ENCODE assay signal across 19 mouse cellular contexts in the genomic region with DNA sequence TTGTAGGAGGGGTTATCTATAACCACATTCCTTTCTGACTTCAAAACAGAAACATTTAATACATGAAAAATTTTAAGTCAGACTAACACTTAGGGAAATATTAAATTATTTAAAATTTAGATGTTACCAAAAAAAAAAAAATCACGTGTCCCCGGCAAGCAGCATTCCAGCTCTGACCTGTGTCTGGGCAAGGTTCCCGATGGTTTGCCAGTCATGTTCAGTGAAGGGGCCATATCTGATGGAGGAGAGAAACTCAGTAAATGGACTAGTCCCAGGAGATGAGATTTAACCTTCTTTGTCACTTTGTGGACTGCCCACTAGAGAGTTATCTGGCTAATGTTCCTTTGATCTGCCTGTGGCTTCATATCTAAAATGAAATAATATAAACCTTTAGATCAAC. TPM values are rescaled to one million over a fixed set of nuclear protein-coding genes. Genes with fewer than 3 reads are reported as not detected.
A peak's percentile ranks its signal among the peaks of the same experiment; 100 is the strongest.
DNase-seq lines count a peak whose midpoint lies in the region; ATAC-seq and TF ChIP-seq lines count a peak whose summit lies in the region.
"Had no signal": no experiment of that assay in that cellular context is flagged by ENCODE, and none has a peak within 500 bp of the region (broad histone marks: within the 10 kb centered on the region; RNA-seq: fewer than 3 reads in every experiment).

No protein-coding gene starts in this region.

- no peaks in the 10 kb centered on the region for H3K27me3 ChIP-seq in cerebellum, adult 2 months (ENCODE audit: control insufficient read depth, insufficient read depth, low read length)
- no peaks in the 10 kb centered on the region for H3K27me3 ChIP-seq in forebrain, embryonic 16.5 days (replicated peaks; ENCODE audit: control insufficient read depth, insufficient read depth, low read length)
- H3K27me3 ChIP-seq in midbrain, postnatal 0 days (ENCODE audit: insufficient read depth, low read length): no peaks in the 10 kb centered on the region
- H3K27me3 ChIP-seq: CH12.LX; embryonic facial prominence, embryonic 12.5 days; heart, embryonic 15.5 days; hindbrain, embryonic 13.5 days had no signal

- no peaks in the 10 kb centered on the region for H3K9me3 ChIP-seq in forebrain, embryonic 16.5 days (ENCODE audit: control insufficient read depth, low read length)
- no peaks in the 10 kb centered on the region for H3K9me3 ChIP-seq in midbrain, postnatal 0 days (ENCODE audit: low read length)
- H3K9me3 ChIP-seq: embryonic facial prominence, embryonic 12.5 days; heart, embryonic 15.5 days; hindbrain, embryonic 13.5 days had no signal

- H3K4me2 ChIP-seq in forebrain, embryonic 16.5 days (ENCODE audit: low read length): no peak overlapping the region
- no peak overlapping the region for H3K4me2 ChIP-seq in midbrain, postnatal 0 days (ENCODE audit: low read depth, low read length, poor library complexity, severe bottlenecking)
- H3K4me2 ChIP-seq: embryonic facial prominence, embryonic 12.5 days; heart, embryonic 11.5 days; heart, embryonic 15.5 days; hindbrain, embryonic 13.5 days had no signal

- 16% methylated on average over 3 of the region's 3 CpGs for WGBS in cerebellum, adult 2 months
- WGBS in forebrain, embryonic 16.5 days: 85% methylated on average over 3 of the region's 3 CpGs
- 86% methylated on average over 3 of the region's 3 CpGs for WGBS in midbrain, postnatal 0 days

- no peak overlapping the region for H3K4me3 ChIP-seq in cerebellum, adult 2 months (replicated peaks; ENCODE audit: insufficient read depth, low read depth, low read length)
- H3K4me3 ChIP-seq in forebrain, embryonic 16.5 days (replicated peaks; ENCODE audit: low read length): no peak overlapping the region
- H3K4me3 ChIP-seq in midbrain, postnatal 0 days (ENCODE audit: low read depth, low read length): no peak overlapping the region
- H3K4me3 ChIP-seq: embryonic facial prominence, embryonic 12.5 days; heart, adult 2 months; heart, embryonic 15.5 days; hindbrain, embryonic 13.5 days had no signal

- H3K36me3 ChIP-seq in forebrain, embryonic 16.5 days (ENCODE audit: control insufficient read depth, insufficient read depth): no peaks in the 10 kb centered on the region
- H3K36me3 ChIP-seq in midbrain, postnatal 0 days (ENCODE audit: insufficient read depth, low read length): no peaks in the 10 kb centered on the region
- H3K36me3 ChIP-seq: embryonic facial prominence, embryonic 12.5 days; hindbrain, embryonic 13.5 days had no signal

- TF ChIP-seq POLR2A in cerebellum, adult 2 months (IDR thresholded peaks at IDR 0.05; ENCODE audit: borderline replicate concordance, insufficient read depth, low read length): no peak

- H3K4me1 ChIP-seq in cerebellum, adult 2 months (ENCODE audit: control insufficient read depth, insufficient read depth, low read length): peaks cover 3% of the 10 kb centered on the region; the same call in 1 of the 2 replicates
- no peaks in the 10 kb centered on the region; the same call in 1 of the 2 replicates for H3K4me1 ChIP-seq in forebrain, embryonic 16.5 days (replicated peaks; ENCODE audit: control insufficient read depth, insufficient read depth, low read length)
- 0 out of 2 replicates have a peak, but pooled peaks cover under 1% of the 10 kb centered on the region for H3K4me1 ChIP-seq in midbrain, postnatal 0 days (ENCODE audit: insufficient read depth, low read length)
- H3K4me1 ChIP-seq: embryonic facial prominence, embryonic 12.5 days; heart, embryonic 15.5 days; hindbrain, embryonic 13.5 days had no signal

- no peak overlapping the region for H3K27ac ChIP-seq in cerebellum, adult 2 months (ENCODE audit: insufficient read depth, low read length)
- H3K27ac ChIP-seq in forebrain, embryonic 16.5 days (ENCODE audit: low read length): no peak overlapping the region
- no peak overlapping the region for H3K27ac ChIP-seq in midbrain, postnatal 0 days (ENCODE audit: low read depth, low read length)
- H3K27ac ChIP-seq: embryonic facial prominence, embryonic 12.5 days; heart, adult 2 months; heart, embryonic 15.5 days; hindbrain, embryonic 13.5 days; hindbrain, postnatal 0 days had no signal

- ATAC-seq in forebrain, embryonic 16.5 days: no peak
- no peak for ATAC-seq in midbrain, postnatal 0 days (ENCODE audit: low FRiP score)
- ATAC-seq: hindbrain, postnatal 0 days had no signal

- DNase-seq in cerebellum, adult 18-20 months: peak; percentile 26 to 39
- no peak for DNase-seq in cerebellum, adult 8-10 months
- peak; percentile 23 to 57 for DNase-seq in cerebellum, adult 2 months
- peak; percentile 71 to 72 for DNase-seq in cerebellum, postnatal 14 days
- DNase-seq in midbrain, postnatal 0 days (ENCODE audit: low spot score): no peak
- DNase-seq: adrenal gland, adult 2 months; adrenal gland, postnatal 36 days; forebrain, postnatal 0 days; gastrocnemius, postnatal 14 days; heart, adult 2 months; heart, postnatal 14 days; kidney, adult 11 months had no signal

- H3K9ac ChIP-seq in forebrain, embryonic 16.5 days (replicated peaks; ENCODE audit: low read depth, low read length): no peak overlapping the region
- H3K9ac ChIP-seq in midbrain, postnatal 0 days (replicated peaks; ENCODE audit: low read length, poor library complexity, severe bottlenecking): no peak overlapping the region
- H3K9ac ChIP-seq: embryonic facial prominence, embryonic 12.5 days; forebrain, postnatal 0 days; heart, embryonic 15.5 days; hindbrain, embryonic 13.5 days had no signal

- TF ChIP-seq CTCF in cerebellum, adult 2 months (IDR thresholded peaks at IDR 0.05; ENCODE audit: borderline replicate concordance, insufficient read depth, low read depth, low read length): no peak
- no peak for TF ChIP-seq CTCF in midbrain, postnatal 0 days (IDR thresholded peaks at IDR 0.05)

RNA-seq across cellular contexts. Expression of a gene that starts 36.3 kb away (rescaled TPM):
- 2,134 and 2,230 TPM in 2 replicates for polyA plus RNA-seq in cerebellum, adult 2 months (2012; rRNA removed)
- 763 and 906 TPM in 2 replicates for polyA plus RNA-seq in forebrain, embryonic 16.5 days (2015; fragmentation: Nextera tagmentation; extraction: Ambion mirVana)
- 11.9 and 38.1 TPM in 2 replicates for total RNA-seq in midbrain, postnatal 0 days (2014; rRNA removed)
- polyA plus RNA-seq in midbrain, postnatal 0 days (2015; fragmentation: Nextera tagmentation; extraction: Ambion mirVana): 822 and 930 TPM in 2 replicates

Comparison
In these comparisons a context has a peak if more than half of its experiments do, and no peak if none do; other contexts are left out.
1. DNase-seq: peak in cerebellum, adult 18-20 months (2 of 2), cerebellum, adult 2 months (2 of 2) and cerebellum, postnatal 14 days (2 of 2); none in cerebellum, adult 8-10 months (single experiment) and midbrain, postnatal 0 days (single experiment).